Comparison of ENCODE assay signal across 16 mouse cellular contexts in the genomic region with DNA sequence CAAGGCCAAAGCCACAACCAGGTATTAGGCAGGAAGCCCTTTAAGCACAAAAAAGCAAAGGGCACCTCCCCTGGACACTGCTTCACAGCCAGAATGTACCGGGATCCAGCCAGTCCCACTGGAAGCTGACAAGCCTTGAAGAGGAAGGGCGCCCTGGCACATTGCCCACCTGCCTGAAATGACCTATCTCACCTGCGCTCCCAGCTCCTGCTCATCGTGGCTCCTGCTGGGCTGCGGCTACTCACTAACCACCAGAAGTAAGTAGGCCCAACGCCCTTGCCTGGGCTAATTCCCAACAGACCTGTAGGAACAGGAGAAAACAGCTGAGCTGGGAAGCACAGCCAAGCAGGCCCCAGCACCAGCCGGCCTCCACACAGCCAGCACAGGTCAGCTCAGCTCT. TPM values are rescaled to one million over a fixed set of nuclear protein-coding genes. Genes with fewer than 3 reads are reported as not detected.
DNase-seq lines count a peak whose midpoint lies in the region; ATAC-seq and TF ChIP-seq lines count a peak whose summit lies in the region.
"Had no signal": no experiment of that assay in that cellular context is flagged by ENCODE, and none has a peak within 500 bp of the region (broad histone marks: within the 10 kb centered on the region; RNA-seq: fewer than 3 reads in every experiment).

No protein-coding gene starts in this region.

- H3K9ac ChIP-seq in lung, embryonic 16.5 days (ENCODE audit: low read length), result no peak overlapping the region
- no peak overlapping the region for H3K9ac ChIP-seq in hindbrain, embryonic 14.5 days
- H3K9ac ChIP-seq: neural tube, embryonic 12.5 days had no signal

- no peak for ATAC-seq in lung, embryonic 16.5 days (ENCODE audit: low read depth)
- no peak for ATAC-seq in hindbrain, embryonic 14.5 days (ENCODE audit: low FRiP score)
- ATAC-seq: inflammation-experienced regulatory T-cells, adult 6 months had no signal

- no peaks in the 10 kb centered on the region for H3K36me3 ChIP-seq in lung, embryonic 16.5 days (ENCODE audit: control insufficient read depth, insufficient read depth, low read length)
- H3K36me3 ChIP-seq in hindbrain, embryonic 14.5 days (replicated peaks; ENCODE audit: control insufficient read depth, insufficient read depth), result no peaks in the 10 kb centered on the region
- H3K36me3 ChIP-seq: neural tube, embryonic 12.5 days had no signal

- no peaks in the 10 kb centered on the region for H3K27me3 ChIP-seq in cerebellum, adult 2 months (ENCODE audit: control insufficient read depth, insufficient read depth, low read length)
- no peaks in the 10 kb centered on the region for H3K27me3 ChIP-seq in lung, embryonic 16.5 days (ENCODE audit: control insufficient read depth, insufficient read depth, low read depth, low read length)
- peaks cover 4% of the 10 kb centered on the region; the same call in 1 of the 2 replicates for H3K27me3 ChIP-seq in hindbrain, embryonic 14.5 days (ENCODE audit: control insufficient read depth, insufficient read depth, low read length)

- H3K9me3 ChIP-seq in lung, embryonic 16.5 days (ENCODE audit: control insufficient read depth, low read length), result no peaks in the 10 kb centered on the region
- no peaks in the 10 kb centered on the region for H3K9me3 ChIP-seq in hindbrain, embryonic 14.5 days (ENCODE audit: control insufficient read depth, low read length)
- H3K9me3 ChIP-seq: neural tube, embryonic 12.5 days had no signal

- H3K4me1 ChIP-seq in cerebellum, adult 2 months (ENCODE audit: control insufficient read depth, insufficient read depth, low read length), result peaks cover 21% of the 10 kb centered on the region
- H3K4me1 ChIP-seq in bone marrow macrophage, adult 2 months (ENCODE audit: control insufficient read depth, insufficient read depth, low read length), result peaks cover 67% of the 10 kb centered on the region
- H3K4me1 ChIP-seq in lung, embryonic 16.5 days (replicated peaks; ENCODE audit: control insufficient read depth, insufficient read depth, low read length), result peaks cover 19% of the 10 kb centered on the region
- peaks cover 5% of the 10 kb centered on the region; the same call in 1 of the 2 replicates for H3K4me1 ChIP-seq in hindbrain, embryonic 14.5 days (replicated peaks; ENCODE audit: control insufficient read depth, insufficient read depth, low read length)

- no peak overlapping the region for H3K4me3 ChIP-seq in cerebellum, adult 2 months (replicated peaks; ENCODE audit: insufficient read depth, low read depth, low read length)
- no peak overlapping the region for H3K4me3 ChIP-seq in bone marrow macrophage, adult 2 months (ENCODE audit: insufficient read depth, low read length)
- H3K4me3 ChIP-seq in lung, embryonic 16.5 days (ENCODE audit: low read length), result no peak overlapping the region
- no peak overlapping the region for H3K4me3 ChIP-seq in hindbrain, embryonic 14.5 days (replicated peaks; ENCODE audit: low read length)
- H3K4me3 ChIP-seq: erythroblast, embryonic 14.5 days; heart, adult 2 months; neural tube, embryonic 12.5 days had no signal

- H3K4me2 ChIP-seq in lung, embryonic 16.5 days (ENCODE audit: low read depth, low read length), result no peak overlapping the region
- H3K4me2 ChIP-seq in hindbrain, embryonic 14.5 days (replicated peaks), result no peak overlapping the region
- H3K4me2 ChIP-seq: neural tube, embryonic 12.5 days had no signal

- 28% methylated on average over 7 of the region's 7 CpGs for WGBS in cerebellum, adult 2 months
- WGBS in lung, embryonic 16.5 days, result 69% methylated on average over 7 of the region's 7 CpGs
- WGBS in hindbrain, embryonic 14.5 days, result 87% methylated on average over 7 of the region's 7 CpGs

- H3K27ac ChIP-seq in cerebellum, adult 2 months (ENCODE audit: insufficient read depth, low read length), result no peak overlapping the region
- peak overlapping the region; percentile 93 for H3K27ac ChIP-seq in bone marrow macrophage, adult 2 months (ENCODE audit: insufficient read depth, low read depth, low read length)
- peak overlapping the region; percentile 40; the same call in 1 of the 2 replicates for H3K27ac ChIP-seq in lung, embryonic 16.5 days (ENCODE audit: low read length)
- H3K27ac ChIP-seq in hindbrain, embryonic 14.5 days, result no peak overlapping the region
- H3K27ac ChIP-seq: heart, adult 2 months; neural tube, embryonic 12.5 days had no signal

- no peak for TF ChIP-seq CTCF in cerebellum, adult 2 months (IDR thresholded peaks at IDR 0.05; ENCODE audit: borderline replicate concordance, insufficient read depth, low read depth, low read length)
- TF ChIP-seq CTCF in bone marrow macrophage, adult 2 months (IDR thresholded peaks at IDR 0.05; ENCODE audit: low read depth, low read length), result no peak

- TF ChIP-seq POLR2A in cerebellum, adult 2 months (IDR thresholded peaks at IDR 0.05; ENCODE audit: borderline replicate concordance, insufficient read depth, low read length), result no peak
- TF ChIP-seq POLR2A in bone marrow macrophage, adult 2 months (IDR thresholded peaks at IDR 0.05; ENCODE audit: borderline replicate concordance, low read depth, low read length), result no peak

- peak; percentile 41 to 44 for DNase-seq in cerebellum, adult 2 months
- no peak for DNase-seq in cerebellum, postnatal 4 days (ENCODE audit: low spot score in 2 of 2)
- peak; percentile 47 for DNase-seq in fat pad, adult 2 months (ENCODE audit: extremely low read depth, low read depth, low spot score)
- DNase-seq in Muller cell, postnatal 12 days (ENCODE audit: inconsistent ontology term), result no peak
- no peak for DNase-seq in hindbrain, embryonic 14.5 days (ENCODE audit: low spot score)
- DNase-seq in frontal cortex, adult 2 months (ENCODE audit: extremely low spot score in 1 of 2, low spot score in 1 of 2), result no peak
- DNase-seq: B cell, adult 2 months; heart, adult 2 months; heart, postnatal 14 days; midbrain, embryonic 14.5 days; thymus, postnatal 25 days had no signal

RNA-seq across cellular contexts. Expression of gene Prkcd, which starts 3.9 kb away (rescaled TPM):
- 86.0 and 97.4 TPM in 2 replicates for polyA plus RNA-seq in cerebellum, adult 2 months (2012; rRNA removed)
- 404 TPM in 2 replicates for polyA plus RNA-seq in bone marrow macrophage, adult 2 months (2012; ENCODE audit: insufficient read depth, insufficient read length, missing spikeins)
- polyA plus RNA-seq in lung, embryonic 16.5 days (2015; fragmentation: Nextera tagmentation; extraction: Ambion mirVana), result 53.4 and 55.4 TPM in 2 replicates
- 19.4 and 21.1 TPM in 2 replicates for polyA plus RNA-seq in hindbrain, embryonic 14.5 days (2014; fragmentation: Nextera tagmentation; extraction: Ambion mirVana)
- polyA plus RNA-seq in frontal cortex, adult 2 months (2012; rRNA removed), result 17.1 and 18.9 TPM in 2 replicates

RNA-seq across cellular contexts. Expression of gene Rft1, which starts 32.0 kb away (rescaled TPM):
- polyA plus RNA-seq in cerebellum, adult 2 months (2012; rRNA removed), result 12.1 and 12.4 TPM in 2 replicates
- 18.4 and 20.5 TPM in 2 replicates for polyA plus RNA-seq in bone marrow macrophage, adult 2 months (2012; ENCODE audit: insufficient read depth, insufficient read length, missing spikeins)
- 17.6 and 18.1 TPM in 2 replicates for polyA plus RNA-seq in lung, embryonic 16.5 days (2015; fragmentation: Nextera tagmentation; extraction: Ambion mirVana)
- 8.3 and 9.0 TPM in 2 replicates for polyA plus RNA-seq in hindbrain, embryonic 14.5 days (2014; fragmentation: Nextera tagmentation; extraction: Ambion mirVana)
- polyA plus RNA-seq in frontal cortex, adult 2 months (2012; rRNA removed), result 12.1 and 12.9 TPM in 2 replicates

Comparison
In these comparisons a context has a peak if more than half of its experiments do, and no peak if none do; other contexts are left out.
1. DNase-seq: peak in cerebellum, adult 2 months (2 of 2) and fat pad, adult 2 months (single experiment); none in cerebellum, postnatal 4 days (0 of 2), Muller cell, postnatal 12 days (single experiment), hindbrain, embryonic 14.5 days (single experiment) and frontal cortex, adult 2 months (0 of 2).
2. H3K27ac ChIP-seq: peak in bone marrow macrophage, adult 2 months (single experiment) and lung, embryonic 16.5 days (single experiment); none in cerebellum, adult 2 months (single experiment) and hindbrain, embryonic 14.5 days (single experiment).